Mouse (Mus musculus) adrenal gland, adult 2 months (tissue): ENCODE data around the gene Aadacl4. TPM values are rescaled to one million over a fixed set of nuclear protein-coding genes. Genes with fewer than 3 reads are reported as not detected.
"Not testable (repeated sequence)": the region's sequence is repeated elsewhere in the genome, so short reads cannot be mapped to it uniquely, and the experiment has no call there.

Experiments used
- DNase-seq: peaks from one replicate; pipeline ENCODE4 v3.0.0; 2021
- long read RNA-seq: library from polyadenylated mRNA; stranded (forward); transcript quantifications from one replicate; pipeline ENCODE4 v2.0.0, GENCODE M21; 2021
- polyA plus RNA-seq: library from polyadenylated mRNA; depleted of rRNA; stranded (reverse); fragments of >200 nt; gene quantifications from 2 replicates; pipeline ENCODE4 v1.2.3, GENCODE M21; 2012; rRNA removed
- total RNA-seq, 2 experiments: library from RNA; stranded (reverse); gene quantifications; 2 replicates each; pipeline ENCODE4 v1.2.3; 2021

The Aadacl4 gene
- total RNA-seq (not detected), polyA plus RNA-seq (not detected in 2 replicates)
- long read RNA-seq = 0 reads

DNA sequence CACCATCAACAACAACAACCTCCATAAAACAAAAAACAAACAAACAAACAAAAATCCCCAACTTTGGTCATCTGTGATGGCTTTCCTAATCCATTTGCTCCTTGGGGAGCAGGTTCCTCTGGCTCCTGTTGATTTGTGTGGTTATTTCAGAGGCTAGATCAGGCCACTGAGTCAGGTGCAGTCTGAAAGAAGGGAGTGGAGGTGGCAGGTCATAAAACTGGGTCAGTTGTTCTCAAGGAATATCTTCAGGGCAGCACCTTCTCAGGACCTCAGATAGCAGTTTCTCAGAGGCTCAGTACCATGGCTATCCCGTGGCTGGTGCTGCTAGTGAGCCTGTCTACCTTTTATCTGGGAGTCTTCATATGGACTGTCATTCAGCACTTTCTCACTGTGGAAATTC, at the start of gene Aadacl4:
Aadacl4 (plus strand) TSS at position 301 of the 400 bp plus-strand sequence.
- no peak for DNase-seq

DNA sequence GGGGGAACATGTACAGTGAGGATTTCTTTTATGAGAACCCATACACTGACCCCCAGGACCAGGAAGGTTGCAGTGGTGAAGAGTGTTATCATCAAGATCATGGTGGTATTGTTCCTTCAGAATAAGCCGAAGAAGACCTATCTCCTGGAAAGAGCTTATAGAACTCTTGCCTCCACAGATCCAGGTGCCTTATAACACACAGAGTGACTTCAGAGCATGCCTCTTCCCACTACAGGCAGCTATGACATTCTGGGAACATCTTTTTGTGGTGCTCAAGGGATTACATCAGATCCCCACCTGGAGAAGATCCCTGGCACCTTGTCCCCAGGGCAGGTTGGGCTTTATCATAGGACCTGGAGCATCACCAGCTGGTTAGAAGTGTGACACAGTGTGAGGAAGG, 48.5 kb upstream of the Aadacl4 start, which contains the start of gene Gm13124:
Gm13124 (minus strand) TSS at position 101 of the 400 bp plus-strand sequence.
- no peak for DNase-seq

DNA sequence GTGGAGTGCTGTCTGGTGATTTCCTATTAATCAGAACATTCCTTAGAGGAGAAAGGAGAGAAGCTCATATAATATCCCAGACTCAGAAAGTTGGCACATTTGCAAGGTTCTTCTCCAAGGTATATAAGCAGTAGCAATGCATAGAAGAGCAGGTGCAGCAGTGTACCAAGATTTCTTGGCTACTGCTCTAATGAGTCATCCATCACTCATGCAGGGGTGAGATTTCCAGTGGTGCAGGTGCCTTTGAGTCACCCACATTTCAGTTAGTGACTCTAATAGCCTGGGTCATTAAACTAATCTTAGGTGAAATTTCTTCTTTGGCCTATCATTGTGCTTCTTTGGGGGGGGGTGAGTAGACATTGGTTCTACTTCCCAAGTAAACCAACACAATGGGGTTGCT, 45.8 kb upstream of the Aadacl4 start:
- no peak for DNase-seq

DNA sequence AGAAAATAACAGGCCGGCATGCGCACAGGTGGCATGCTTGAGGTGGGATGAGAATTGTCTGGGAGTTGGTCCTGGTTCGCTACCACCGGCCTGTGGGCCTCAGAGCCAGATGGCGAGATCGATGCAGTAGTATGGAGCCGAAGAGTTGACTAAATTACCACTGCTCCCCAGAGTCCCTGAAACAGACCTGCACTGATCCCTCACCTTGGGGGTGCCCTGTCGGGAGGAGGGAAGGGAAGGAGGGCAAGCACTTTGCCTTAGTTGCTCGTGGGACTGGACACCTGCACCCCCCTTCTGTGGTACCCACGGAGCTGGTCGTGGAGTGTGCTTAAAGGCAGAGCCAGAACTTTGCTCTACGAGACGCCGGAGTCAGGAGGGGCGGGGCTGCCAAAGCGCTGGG, 27.3 kb upstream of the Aadacl4 start:
- not testable (repeated sequence) for DNase-seq

DNA sequence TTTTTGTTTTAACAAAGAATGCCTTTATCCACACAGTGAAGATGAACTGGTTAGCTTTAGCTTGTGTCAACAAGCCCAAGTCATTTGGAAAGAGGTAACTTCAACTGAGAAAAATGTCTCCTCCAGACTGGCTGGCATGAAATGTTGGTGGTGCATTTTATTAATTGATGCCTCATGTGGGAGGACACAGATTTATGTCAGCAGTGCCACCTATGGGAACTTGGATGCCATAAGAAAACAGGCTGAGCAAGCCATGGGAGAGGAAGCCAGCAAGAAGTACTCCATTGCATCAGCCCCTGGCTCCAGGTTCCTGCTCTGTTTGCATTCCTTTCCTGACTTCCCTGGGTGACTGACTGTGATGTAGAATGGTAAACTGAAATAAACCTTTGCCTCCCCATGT, 20.7 kb upstream of the Aadacl4 start:
- DNase-seq = no peak

DNA sequence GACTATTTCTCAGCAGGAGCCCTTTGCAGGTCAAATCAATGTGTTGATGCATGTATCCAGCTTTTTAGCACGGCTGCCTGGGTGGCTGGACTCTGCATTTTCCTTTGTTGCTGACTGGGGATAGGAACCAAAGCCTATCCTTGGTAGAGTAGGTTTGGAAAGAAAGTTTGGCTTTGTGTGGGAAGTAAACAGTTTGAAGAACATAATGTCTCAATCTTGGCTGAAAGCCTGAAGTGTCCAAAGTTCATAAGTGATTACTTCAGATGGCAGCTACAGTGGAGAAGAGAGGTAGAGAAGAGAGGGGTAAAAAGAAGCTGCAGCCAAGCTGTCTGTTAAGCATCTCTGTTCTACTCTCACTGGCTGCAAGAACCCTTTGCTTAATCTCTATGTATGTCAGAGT, 1.1 kb downstream of the Aadacl4 start:
- no peak for DNase-seq

DNA sequence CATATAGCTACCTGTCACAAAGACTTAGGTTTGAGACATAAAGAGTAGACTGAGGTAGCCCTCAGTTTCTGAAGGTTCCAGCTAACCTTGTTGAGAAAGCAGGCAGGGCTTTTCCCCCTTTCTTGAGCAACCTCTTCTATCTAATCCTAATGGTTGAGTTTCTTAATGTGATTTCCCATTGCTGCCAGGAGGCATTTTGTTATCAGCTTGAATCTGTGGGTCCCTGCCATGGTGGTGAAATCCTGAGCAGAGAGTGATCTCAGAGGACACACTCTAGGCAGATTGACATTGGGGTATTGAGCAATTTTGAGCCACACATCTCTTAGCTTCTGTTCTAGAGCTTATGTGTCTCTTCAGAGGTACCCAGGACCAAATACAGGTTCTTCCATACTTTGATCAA, 24.8 kb downstream of the Aadacl4 start:
- DNase-seq = no peak

Other genes with a start within 250 kb of the Aadacl4 start
- not detected for gene Pramef20, start 235.8 kb upstream of the Aadacl4 start, total RNA-seq
- gene Pramef20, start 235.8 kb upstream of the Aadacl4 start, polyA plus RNA-seq = not detected in 2 replicates
- not detected for gene Pramef12, start 205.2 kb upstream of the Aadacl4 start, total RNA-seq
- not detected in 2 replicates for gene Pramef12, start 205.2 kb upstream of the Aadacl4 start, polyA plus RNA-seq
- not detected for gene 1700012P22Rik, start 174.9 kb upstream of the Aadacl4 start, total RNA-seq
- not detected in 2 replicates for gene 1700012P22Rik, start 174.9 kb upstream of the Aadacl4 start, polyA plus RNA-seq
- gene Gm9944, start 160.4 kb upstream of the Aadacl4 start, total RNA-seq = not detected
- not detected in 2 replicates for gene Gm9944, start 160.4 kb upstream of the Aadacl4 start, polyA plus RNA-seq
- gene Aadacl3, start 150.0 kb upstream of the Aadacl4 start, total RNA-seq = not detected
- not detected in 2 replicates for gene Aadacl3, start 150.0 kb upstream of the Aadacl4 start, polyA plus RNA-seq
- not detected for gene 9430007A20Rik, start 93.9 kb upstream of the Aadacl4 start, total RNA-seq
- not detected in 2 replicates for gene 9430007A20Rik, start 93.9 kb upstream of the Aadacl4 start, polyA plus RNA-seq
- not detected for gene Gm13124, start 48.6 kb upstream of the Aadacl4 start, total RNA-seq
- gene Gm13124, start 48.6 kb upstream of the Aadacl4 start, polyA plus RNA-seq = not detected in 2 replicates
- gene Gm436, start 72.7 kb downstream of the Aadacl4 start, total RNA-seq = not detected
- gene Gm436, start 72.7 kb downstream of the Aadacl4 start, polyA plus RNA-seq = not detected in 2 replicates
- not detected for gene Gm13178, start 107.7 kb downstream of the Aadacl4 start, total RNA-seq
- not detected in 2 replicates for gene Gm13178, start 107.7 kb downstream of the Aadacl4 start, polyA plus RNA-seq
- gene Gm438, start 172.9 kb downstream of the Aadacl4 start, total RNA-seq = not detected
- gene Gm438, start 172.9 kb downstream of the Aadacl4 start, polyA plus RNA-seq = not detected in 2 replicates